Mouse (Mus musculus) embryonic fibroblast, embryonic 13.5 days (primary cell): ENCODE data around the gene Pcdh8. TPM values are rescaled to one million over a fixed set of nuclear protein-coding genes. Genes with fewer than 3 reads are reported as not detected.

Source experiments
- H3K27ac ChIP-seq: 2 replicates; pipeline ENCODE4 v1.5.1; 2012; ENCODE audit warnings: low read length, control low read depth, inconsistent platforms; ENCODE audit not compliant: insufficient read depth
- H3K4me1 ChIP-seq: 2 replicates; pipeline ENCODE4 v1.6.1; 2011; ENCODE audit warnings: low read length; ENCODE audit not compliant: control insufficient read depth, insufficient read depth
- H3K4me3 ChIP-seq: 2 replicates; pipeline ENCODE4 v1.5.1; 2011; ENCODE audit warnings: mild to moderate bottlenecking, control low read depth, low read length; ENCODE audit not compliant: insufficient read depth
- CTCF ChIP-seq: IDR thresholded peaks from 2 replicates; pipeline ENCODE4 v1.5.1; 2011; ENCODE audit warnings: mild to moderate bottlenecking, control low read depth, low read length, moderate library complexity, borderline replicate concordance; ENCODE audit not compliant: insufficient read depth
- POLR2A ChIP-seq: IDR thresholded peaks from 2 replicates; pipeline ENCODE4 v1.6.1; 2011; ENCODE audit warnings: low read depth, mild to moderate bottlenecking, control low read depth, low read length, moderate library complexity
- polyA plus RNA-seq: library from polyadenylated mRNA; stranded (reverse); fragments of >200 nt; gene quantifications from 2 replicates; pipeline ENCODE4 v1.2.4, GENCODE M21; 2011; ENCODE audit warnings: low read depth; ENCODE audit not compliant: missing spikeins, insufficient read length

Pcdh8 gene
- 0.19 TPM in 1 of 2 replicates, not detected in the other for polyA plus RNA-seq

DNA sequence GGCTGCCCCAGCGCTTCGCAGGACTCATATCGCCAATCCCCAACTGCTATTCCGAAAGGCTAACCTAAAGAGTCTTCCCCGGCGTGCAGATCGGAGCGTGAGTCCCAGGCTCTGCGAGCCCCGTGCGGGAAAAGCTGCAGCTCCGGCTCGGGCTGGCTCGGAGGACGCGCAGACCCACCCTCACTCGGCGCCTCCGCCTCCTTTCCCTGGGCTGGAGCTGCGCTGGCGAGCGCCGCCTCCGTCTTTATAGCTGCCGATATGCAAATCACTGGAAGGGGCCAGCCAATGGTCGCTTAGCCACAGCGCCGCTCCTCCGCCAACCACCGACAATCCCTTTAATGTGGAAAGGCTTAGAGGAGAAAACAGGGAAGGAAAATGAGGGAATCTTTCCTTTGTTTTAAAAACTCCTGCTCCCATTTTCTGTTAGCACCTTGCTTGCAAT is at the start of gene Pcdh8:
Gene Pcdh8 (minus strand): TSS at position 219 of the 442 bp plus-strand sequence.
- Histone ChIP-seq H3K27ac (no peak within 1 kb of the TSS), H3K4me3 (peak within 1 kb of the TSS; percentile 29; the same call in 1 of the 2 replicates), H3K4me1 (no peaks in the 10 kb centered on the region; the same call in 1 of the 2 replicates)
- no peak for TF ChIP-seq POLR2A
- TF ChIP-seq CTCF = no peak

DNA sequence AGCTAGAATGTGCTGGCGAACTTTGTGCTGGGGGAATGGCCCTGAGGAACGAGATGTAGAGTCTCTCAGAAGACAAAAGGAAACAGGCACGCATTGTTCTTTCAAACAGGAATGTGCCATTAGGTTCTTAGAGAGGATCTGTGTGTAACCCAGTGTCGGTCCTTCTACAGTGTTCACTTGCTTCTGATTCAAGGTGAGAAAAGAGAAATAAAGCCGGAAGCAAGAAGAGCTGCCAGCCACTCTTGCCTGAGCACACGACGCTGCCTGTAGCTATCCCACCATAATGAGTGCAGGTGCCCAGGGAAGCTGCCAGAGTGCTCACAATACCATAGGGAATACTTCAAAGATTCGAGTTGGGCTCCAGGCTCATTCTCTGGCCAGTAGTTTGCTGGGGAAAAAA is 43.6 kb upstream of the Pcdh8 start:
- Histone ChIP-seq H3K4me1 (no peaks in the 10 kb centered on the region), H3K4me3 (no peak overlapping the region), H3K27ac (no peak overlapping the region)
- TF ChIP-seq CTCF = no peak
- TF ChIP-seq POLR2A = no peak

DNA sequence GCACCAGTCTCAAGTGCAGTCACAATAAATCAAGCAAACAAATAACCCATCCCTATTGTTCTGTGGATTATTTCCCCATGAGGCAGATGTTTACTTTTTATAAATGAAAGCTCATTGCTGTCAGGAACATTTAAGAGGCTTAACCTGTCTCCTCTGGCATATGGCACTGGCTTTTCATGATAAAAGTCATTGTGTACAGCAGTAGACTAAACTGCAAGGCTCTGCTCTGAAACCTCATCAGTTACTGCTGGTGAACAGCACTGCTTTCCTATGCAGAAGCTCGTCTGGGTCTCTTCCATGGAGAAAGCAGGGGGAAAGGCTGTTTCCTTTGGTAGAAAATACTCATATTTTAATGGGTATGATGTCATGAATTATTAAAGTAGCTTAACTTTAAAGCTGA is 43.0 kb upstream of the Pcdh8 start:
- TF ChIP-seq POLR2A = no peak
- no peak for TF ChIP-seq CTCF
- Histone ChIP-seq H3K4me3 (no peak overlapping the region), H3K27ac (no peak overlapping the region), H3K4me1 (no peaks in the 10 kb centered on the region)

DNA sequence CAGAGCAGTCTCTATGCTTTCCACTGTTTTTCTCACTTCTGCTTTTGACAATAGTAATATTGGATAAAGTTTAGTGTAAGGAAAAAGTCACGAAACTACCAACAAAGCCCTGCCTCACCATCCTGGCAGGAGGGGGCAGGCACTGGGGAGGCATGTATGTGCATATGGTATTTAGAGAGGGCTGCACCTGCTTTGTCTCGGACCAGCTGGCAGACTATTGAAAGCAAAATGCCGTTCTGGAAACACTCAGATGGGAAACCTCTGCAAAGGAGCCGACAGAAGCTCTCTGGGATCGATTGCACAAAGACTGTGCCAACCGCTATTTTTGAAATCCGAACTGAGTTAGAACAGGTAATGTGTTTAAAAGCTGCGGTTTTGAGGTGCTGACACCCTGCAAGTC is 22.1 kb upstream of the Pcdh8 start:
- no peak overlapping the region for H3K4me3 ChIP-seq
- H3K4me1 ChIP-seq = no peaks in the 10 kb centered on the region
- H3K27ac ChIP-seq = no peak overlapping the region
- TF ChIP-seq POLR2A (no peak), CTCF (no peak)

DNA sequence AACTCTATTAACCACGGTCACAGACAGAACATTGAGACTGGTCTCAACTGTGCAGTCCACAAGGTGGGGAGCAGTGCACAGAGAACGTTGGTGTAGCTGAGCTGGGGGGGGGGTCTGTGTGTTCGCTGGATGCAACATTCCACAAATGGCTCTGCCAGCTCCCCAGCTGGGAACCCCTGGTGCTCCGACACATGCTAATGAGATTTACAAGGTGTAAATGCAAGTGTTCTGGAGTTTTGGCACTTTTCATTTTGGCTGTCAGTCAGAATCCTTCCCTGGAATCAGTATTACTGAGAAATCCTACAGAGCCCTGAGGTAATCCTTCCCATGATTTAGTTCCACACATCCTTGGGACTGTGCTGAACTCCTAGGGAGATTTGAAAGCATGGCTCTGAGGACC is 18.4 kb upstream of the Pcdh8 start:
- TF ChIP-seq CTCF (no peak), POLR2A (no peak)
- Histone ChIP-seq H3K4me1 (no peaks in the 10 kb centered on the region), H3K27ac (no peak overlapping the region), H3K4me3 (no peak overlapping the region)

DNA sequence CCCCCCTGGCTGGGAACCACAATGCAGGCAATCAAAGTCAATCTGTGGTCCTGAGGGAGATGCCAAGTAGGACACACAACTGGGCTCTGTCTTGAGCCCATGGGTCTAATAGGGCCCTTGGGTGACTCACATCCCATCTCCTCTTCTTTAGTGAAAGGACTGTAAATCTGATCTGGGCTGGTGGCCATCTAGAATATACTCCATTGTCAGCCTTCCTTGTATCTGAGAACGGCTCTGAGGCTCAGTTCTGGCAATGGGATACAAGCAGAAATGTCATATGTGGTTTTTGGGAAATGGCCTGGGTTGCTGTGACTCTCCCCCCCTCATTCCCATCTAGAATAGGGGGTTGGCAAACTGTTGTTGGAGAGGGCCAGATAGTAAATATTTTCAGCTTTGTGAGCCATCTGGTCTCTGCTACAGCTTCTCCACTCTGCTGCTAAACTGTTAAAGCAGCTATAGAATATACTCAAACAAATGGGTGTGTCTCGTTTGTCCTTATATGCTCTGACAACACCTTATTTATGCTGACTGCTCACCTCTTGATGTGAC is 17.6 kb upstream of the Pcdh8 start:
- no peak overlapping the region for H3K4me3 ChIP-seq
- H3K4me1 ChIP-seq = no peaks in the 10 kb centered on the region
- H3K27ac ChIP-seq = no peak overlapping the region
- TF ChIP-seq POLR2A (no peak), CTCF (no peak)

DNA sequence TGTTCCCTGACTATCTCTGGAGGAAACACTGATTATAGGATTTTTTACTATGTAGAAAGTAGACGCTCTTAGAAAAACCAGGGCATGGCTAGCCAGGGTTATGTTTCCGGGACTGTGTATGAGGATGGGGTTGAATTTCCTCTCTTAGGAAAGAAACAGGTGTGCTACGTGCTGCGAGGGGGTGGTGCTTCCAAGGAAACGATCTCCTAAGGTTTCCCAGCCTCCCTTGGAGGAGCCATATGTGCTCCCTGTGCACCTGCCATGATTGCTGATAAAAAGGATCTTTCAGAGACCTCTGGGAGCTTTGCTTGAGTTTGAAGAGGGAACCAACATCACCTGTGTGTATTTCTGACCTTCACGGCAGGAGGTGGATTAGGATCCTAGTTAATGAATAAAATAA is 16.8 kb upstream of the Pcdh8 start:
- TF ChIP-seq CTCF (no peak), POLR2A (no peak)
- H3K27ac ChIP-seq = no peak overlapping the region
- H3K4me1 ChIP-seq = no peaks in the 10 kb centered on the region
- no peak overlapping the region for H3K4me3 ChIP-seq

DNA sequence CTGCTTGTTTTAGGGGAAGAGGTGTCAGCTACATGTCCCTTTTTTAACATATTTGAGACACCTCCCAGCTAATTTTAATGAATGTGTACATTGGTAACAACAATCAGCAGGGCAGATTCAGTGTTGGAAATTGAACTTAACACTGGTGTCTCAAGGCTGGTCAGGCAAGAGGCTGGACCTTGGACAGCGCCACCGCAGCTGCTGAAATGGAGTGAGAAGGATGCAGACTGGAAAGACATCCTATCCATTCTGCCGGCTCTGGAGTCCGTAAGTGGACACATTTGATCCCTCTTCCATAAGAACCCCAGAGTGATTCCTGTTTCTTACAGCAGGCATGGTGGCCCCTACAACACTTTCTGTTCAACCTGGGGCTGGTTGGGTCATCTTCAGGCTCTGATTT is 14.3 kb upstream of the Pcdh8 start:
- no peak overlapping the region for H3K27ac ChIP-seq
- TF ChIP-seq POLR2A (no peak), CTCF (no peak)
- H3K4me1 ChIP-seq = no peaks in the 10 kb centered on the region
- no peak overlapping the region for H3K4me3 ChIP-seq

DNA sequence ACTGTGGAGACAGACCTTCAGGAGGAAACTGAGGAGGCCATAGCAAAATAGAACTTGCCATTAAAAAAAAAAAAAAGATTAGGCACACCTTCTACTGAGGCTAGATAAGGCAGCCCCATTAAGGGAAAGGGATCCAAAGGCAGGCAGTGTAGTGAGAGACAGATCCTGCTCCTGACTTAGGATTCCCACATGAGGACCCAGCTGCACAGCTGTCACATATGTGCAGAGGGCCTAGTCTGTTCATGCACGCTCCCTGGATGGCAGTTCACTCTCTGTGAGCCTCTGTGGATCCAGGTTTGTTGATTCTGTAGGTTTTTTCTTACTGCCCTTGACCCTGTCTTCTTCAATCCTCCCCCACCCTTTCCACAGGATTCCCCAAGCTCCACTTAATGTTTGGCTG is 9.8 kb upstream of the Pcdh8 start:
- H3K4me3 ChIP-seq = no peak overlapping the region

DNA sequence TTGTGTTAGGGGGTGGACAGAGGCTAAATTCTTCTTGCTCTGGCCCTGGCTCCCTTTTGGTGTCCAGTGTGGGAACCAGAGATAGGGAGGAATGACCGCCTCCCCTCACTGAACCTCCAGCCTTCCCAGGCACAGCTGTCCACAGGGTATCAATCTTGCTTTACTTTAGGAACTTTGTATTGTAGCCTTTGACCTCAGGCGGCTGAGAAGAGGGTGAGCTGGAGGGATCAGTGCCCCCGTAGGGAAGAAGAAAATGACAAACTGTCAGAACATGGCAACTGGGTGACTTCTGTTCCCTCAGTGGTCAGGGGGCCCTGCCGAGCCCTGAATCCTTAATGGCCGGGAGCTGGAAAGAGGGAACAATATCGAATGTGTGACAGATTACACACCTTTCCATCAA is 9.2 kb upstream of the Pcdh8 start:
- TF ChIP-seq CTCF (no peak), POLR2A (no peak)
- Histone ChIP-seq H3K27ac (no peak overlapping the region), H3K4me1 (no peaks in the 10 kb centered on the region), H3K4me3 (no peak overlapping the region)

More for the DNA sequence above, 9.8 kb upstream of the Pcdh8 start:
- H3K4me1 ChIP-seq = no peaks in the 10 kb centered on the region
- TF ChIP-seq POLR2A = no peak
- TF ChIP-seq CTCF = no peak
- no peak overlapping the region for H3K27ac ChIP-seq
